Mouse (Mus musculus): ENCODE results near the gene Opalin. TPM values are rescaled to one million over a fixed set of nuclear protein-coding genes. Genes with fewer than 3 reads are reported as not detected.

The Opalin gene
- polyA plus RNA-seq, 1 experiment from 2014 or later: not detected

GRCm38 (mm10) chr19:41031869-41032268, 45.0 kb downstream of the Opalin start:
- H3K4me1 ChIP-seq (replicated peaks): no peaks in the 10 kb centered on the region

DNA sequence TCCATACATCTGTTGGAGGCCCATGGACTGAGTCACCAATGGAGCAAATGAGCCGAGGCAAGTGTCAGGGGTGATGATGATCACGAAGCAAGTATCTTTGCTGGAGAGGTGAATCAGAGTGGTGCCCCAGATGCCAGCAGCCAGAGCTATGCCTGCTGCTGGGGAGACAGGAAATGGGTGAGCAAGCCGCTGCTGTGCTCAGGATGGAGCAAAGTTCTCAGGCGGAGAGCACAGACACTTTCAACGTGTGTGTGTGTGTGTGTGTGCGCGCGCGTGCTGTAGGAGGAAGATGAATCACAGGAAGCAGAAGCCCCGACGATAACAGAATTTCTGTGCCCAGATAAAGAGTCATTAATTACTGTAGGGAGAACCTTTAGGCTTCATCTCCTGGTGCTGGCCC, 45.9 kb downstream of the Opalin start:
- Histone ChIP-seq H3K4me3 (replicated peaks) (no peak overlapping the region), H3K27ac (no peak overlapping the region), H3K27me3 (peaks cover 5% of the 10 kb centered on the region; the same call in 1 of the 2 replicates), H3K4me1 (replicated peaks) (no peaks in the 10 kb centered on the region), H3K9ac (replicated peaks) (no peak overlapping the region), H3K4me2 (no peak overlapping the region), H3K9me3 (no peaks in the 10 kb centered on the region), H3K36me3 (no peaks in the 10 kb centered on the region)
- no peak for ATAC-seq (ENCODE audit: insufficient number of reproducible peaks, insufficient read depth, low FRiP score, low TSS enrichment, low read depth)
- 85% methylated on average over 11 of the region's 11 CpGs for WGBS

More at GRCm38 (mm10) chr19:41031869-41032268, 45.0 kb downstream of the Opalin start:
- Histone ChIP-seq H3K9ac (replicated peaks) (no peak overlapping the region), H3K4me2 (no peak overlapping the region), H3K9me3 (no peaks in the 10 kb centered on the region), H3K4me3 (replicated peaks) (no peak overlapping the region), H3K27me3 (peaks cover 5% of the 10 kb centered on the region; the same call in 1 of the 2 replicates), H3K27ac (no peak overlapping the region), H3K36me3 (no peaks in the 10 kb centered on the region)
- no peak for ATAC-seq (ENCODE audit: insufficient number of reproducible peaks, insufficient read depth, low FRiP score, low TSS enrichment, low read depth)
- 86% methylated on average over 6 of the region's 6 CpGs for WGBS

- Histone ChIP-seq H3K36me3 (no peaks in the 10 kb centered on the region), H3K27ac (no peak overlapping the region), H3K4me1 (replicated peaks) (no peaks in the 10 kb centered on the region), H3K4me2 (no peak overlapping the region), H3K27me3 (peaks cover 5% of the 10 kb centered on the region; the same call in 1 of the 2 replicates), H3K4me3 (replicated peaks) (no peak overlapping the region), H3K9ac (replicated peaks) (no peak overlapping the region), H3K9me3 (no peaks in the 10 kb centered on the region)
- ATAC-seq (ENCODE audit: insufficient number of reproducible peaks, insufficient read depth, low FRiP score, low TSS enrichment, low read depth): no peak
- WGBS: 70% methylated on average over 6 of the region's 6 CpGs
Measured at GRCm38 (mm10) chr19:41030161-41030560, 46.8 kb downstream of the Opalin start.

DNA sequence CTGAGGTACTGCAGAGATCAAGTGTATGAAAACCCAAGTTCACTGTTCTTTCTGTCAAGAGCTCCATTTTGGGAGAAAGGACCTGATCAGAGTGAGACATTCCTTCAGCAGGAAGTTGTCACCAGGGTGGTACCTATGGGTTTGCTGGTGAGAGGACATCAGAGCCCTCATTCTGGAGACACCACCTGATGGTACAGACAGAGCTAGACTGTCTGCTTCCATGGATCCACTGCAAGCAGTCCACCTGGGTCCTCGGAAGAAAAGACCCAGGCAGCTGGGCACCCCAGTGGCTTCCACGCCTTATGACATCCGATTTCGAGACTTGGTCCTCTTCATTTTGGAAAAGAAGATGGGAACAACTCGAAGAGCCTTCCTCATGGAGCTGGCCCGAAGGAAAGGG, 47.7 kb downstream of the Opalin start, which contains the start of gene Dntt:
Dntt (plus strand) TSS at position 57 of the 400 bp plus-strand sequence.
- ATAC-seq (ENCODE audit: insufficient number of reproducible peaks, insufficient read depth, low FRiP score, low TSS enrichment, low read depth): no peak
- Histone ChIP-seq H3K9me3 (no peaks in the 10 kb centered on the region), H3K4me3 (replicated peaks) (no peak within 1 kb of the TSS), H3K27ac (no peak within 1 kb of the TSS), H3K36me3 (no peaks in the 10 kb centered on the region), H3K27me3 (peaks cover 5% of the 10 kb centered on the region; the same call in 1 of the 2 replicates), H3K4me2 (no peak within 1 kb of the TSS), H3K9ac (replicated peaks) (no peak within 1 kb of the TSS), H3K4me1 (replicated peaks) (no peaks in the 10 kb centered on the region)
- WGBS: 85% methylated on average over 6 of the region's 6 CpGs

- H3K4me3 ChIP-seq (replicated peaks): no peak overlapping the region
- H3K27me3 ChIP-seq: no peaks in the 10 kb centered on the region
- H3K4me1 ChIP-seq (replicated peaks): no peaks in the 10 kb centered on the region
- WGBS: 94% methylated on average over 9 of the region's 9 CpGs
- ATAC-seq (ENCODE audit: insufficient number of reproducible peaks, insufficient read depth, low FRiP score, low TSS enrichment, low read depth): no peak
- no peak overlapping the region for H3K4me2 ChIP-seq
- H3K27ac ChIP-seq: no peak overlapping the region
- no peaks in the 10 kb centered on the region for H3K36me3 ChIP-seq
- H3K9ac ChIP-seq (replicated peaks): no peak overlapping the region
- no peaks in the 10 kb centered on the region for H3K9me3 ChIP-seq
Measured at GRCm38 (mm10) chr19:41027601-41028000, 49.3 kb downstream of the Opalin start.

DNA sequence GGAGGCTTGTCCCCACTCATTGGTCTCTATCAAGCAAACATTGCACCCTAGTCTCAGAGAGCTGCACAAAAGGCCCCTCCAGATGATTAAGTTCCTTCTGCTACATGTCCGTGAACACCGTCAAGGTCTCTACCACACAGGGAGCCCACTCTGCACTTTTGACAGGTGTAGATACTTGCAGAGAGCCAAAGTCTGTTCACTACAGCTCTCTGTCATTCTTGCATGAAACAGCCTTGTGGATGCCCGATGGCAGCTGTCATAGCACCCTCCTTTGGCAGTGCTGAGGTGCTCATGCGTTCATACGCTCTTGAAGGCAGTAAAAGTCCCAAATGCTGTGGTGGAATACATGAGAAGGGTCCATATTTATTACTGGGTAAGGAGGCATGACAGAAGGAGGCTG, 49.9 kb downstream of the Opalin start:
- Histone ChIP-seq H3K4me3 (replicated peaks) (no peak overlapping the region), H3K4me1 (replicated peaks) (no peaks in the 10 kb centered on the region), H3K27ac (no peak overlapping the region), H3K9me3 (no peaks in the 10 kb centered on the region), H3K9ac (replicated peaks) (no peak overlapping the region), H3K36me3 (no peaks in the 10 kb centered on the region), H3K27me3 (no peaks in the 10 kb centered on the region), H3K4me2 (no peak overlapping the region)
- 94% methylated on average over 5 of the region's 5 CpGs for WGBS
- ATAC-seq (ENCODE audit: insufficient number of reproducible peaks, insufficient read depth, low FRiP score, low TSS enrichment, low read depth): no peak

DNA sequence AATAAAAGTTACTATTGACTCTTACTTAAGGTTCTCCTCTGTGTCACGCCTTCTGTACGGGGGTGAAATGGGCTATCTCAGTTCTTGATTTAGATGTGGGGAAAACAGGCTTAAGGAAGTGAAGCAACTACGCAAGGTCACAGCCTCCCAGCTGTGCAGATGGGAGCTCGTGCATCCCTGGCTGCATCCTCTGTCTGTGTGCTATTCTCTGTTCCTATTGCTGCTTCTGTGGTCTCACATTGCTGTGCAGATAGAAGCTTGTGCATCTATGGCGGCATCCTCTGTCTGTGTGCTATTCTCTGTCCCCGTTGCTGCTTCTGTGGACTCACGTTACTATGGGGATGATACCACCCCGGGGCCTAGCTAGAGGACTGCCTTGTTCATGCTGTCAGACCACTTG, 50.4 kb downstream of the Opalin start:
- Histone ChIP-seq H3K36me3 (no peaks in the 10 kb centered on the region), H3K4me2 (no peak overlapping the region), H3K27ac (no peak overlapping the region), H3K9me3 (no peaks in the 10 kb centered on the region), H3K27me3 (no peaks in the 10 kb centered on the region), H3K9ac (replicated peaks) (no peak overlapping the region), H3K4me3 (replicated peaks) (no peak overlapping the region), H3K4me1 (replicated peaks) (no peaks in the 10 kb centered on the region)
- ATAC-seq (ENCODE audit: insufficient number of reproducible peaks, insufficient read depth, low FRiP score, low TSS enrichment, low read depth): no peak
- WGBS: 88% methylated on average over 8 of the region's 8 CpGs

DNA sequence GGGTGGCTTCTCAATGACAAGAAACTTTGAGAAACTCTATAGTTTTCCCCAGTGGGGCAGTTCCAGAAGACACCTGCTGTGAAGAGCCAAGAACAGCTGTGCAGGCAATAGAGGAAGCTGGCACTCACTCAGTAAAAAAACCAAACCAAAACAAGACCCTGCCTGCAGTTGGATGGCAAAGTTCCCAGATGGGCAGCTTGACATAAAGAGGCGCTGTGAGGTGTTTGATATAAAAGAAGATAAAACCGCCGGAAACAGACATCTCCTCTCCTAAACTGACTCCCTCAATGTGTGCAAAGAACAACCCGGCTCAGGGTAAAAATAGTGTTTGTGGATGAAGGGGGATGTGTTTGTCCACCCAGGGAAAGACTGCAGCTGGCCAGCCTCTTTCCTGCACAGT, 54.7 kb downstream of the Opalin start:
- WGBS: 88% methylated on average over 4 of the region's 4 CpGs
- Histone ChIP-seq H3K4me2 (no peak overlapping the region), H3K27ac (no peak overlapping the region), H3K4me3 (replicated peaks) (no peak overlapping the region), H3K36me3 (no peaks in the 10 kb centered on the region), H3K27me3 (0 out of 2 replicates have a peak, but pooled peaks cover 6% of the 10 kb centered on the region), H3K9me3 (no peaks in the 10 kb centered on the region), H3K4me1 (replicated peaks) (no peaks in the 10 kb centered on the region), H3K9ac (replicated peaks) (no peak overlapping the region)
- ATAC-seq (ENCODE audit: insufficient number of reproducible peaks, insufficient read depth, low FRiP score, low TSS enrichment, low read depth): no peak

DNA sequence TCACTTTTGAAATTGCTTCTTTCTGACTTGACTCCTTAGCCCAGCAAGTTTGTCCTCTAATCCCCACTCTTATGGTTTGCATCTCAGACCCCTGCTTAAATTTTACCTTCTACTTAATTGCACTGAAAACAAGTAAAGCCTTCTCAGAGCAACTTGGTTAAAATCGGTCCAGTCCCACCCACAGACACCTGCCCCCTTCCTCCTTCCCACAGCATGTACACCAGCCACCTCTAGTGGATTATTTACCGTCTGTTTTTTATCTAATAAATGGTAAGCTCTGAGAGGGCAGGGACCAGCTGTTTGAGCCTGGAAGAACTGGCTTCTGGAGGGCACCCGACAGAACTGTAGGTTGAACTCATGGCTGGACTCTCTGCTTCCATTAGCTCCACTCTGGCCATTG, 56.4 kb downstream of the Opalin start:
- WGBS: 47% methylated on average over 3 of the region's 3 CpGs
- Histone ChIP-seq H3K4me1 (replicated peaks) (0 out of 2 replicates have a peak, but pooled peaks cover 3% of the 10 kb centered on the region), H3K4me3 (replicated peaks) (no peak overlapping the region), H3K36me3 (no peaks in the 10 kb centered on the region), H3K9ac (replicated peaks) (no peak overlapping the region), H3K27ac (no peak overlapping the region), H3K4me2 (no peak overlapping the region), H3K9me3 (no peaks in the 10 kb centered on the region), H3K27me3 (0 out of 2 replicates have a peak, but pooled peaks cover 6% of the 10 kb centered on the region)
- ATAC-seq (ENCODE audit: insufficient number of reproducible peaks, insufficient read depth, low FRiP score, low TSS enrichment, low read depth): no peak

GRCm38 (mm10) chr19:41019164-41019675, 57.7 kb downstream of the Opalin start:
- H3K4me1 ChIP-seq (replicated peaks): 0 out of 2 replicates have a peak, but pooled peaks cover 3% of the 10 kb centered on the region
- H3K27ac ChIP-seq: no peak overlapping the region
- no peaks in the 10 kb centered on the region for H3K9me3 ChIP-seq
- no peak overlapping the region for H3K4me3 ChIP-seq (replicated peaks)
- H3K9ac ChIP-seq (replicated peaks): no peak overlapping the region
- WGBS: 81% methylated on average over 5 of the region's 5 CpGs
- H3K36me3 ChIP-seq: no peaks in the 10 kb centered on the region
- no peak overlapping the region for H3K4me2 ChIP-seq
- ATAC-seq (ENCODE audit: insufficient number of reproducible peaks, insufficient read depth, low FRiP score, low TSS enrichment, low read depth): no peak
- H3K27me3 ChIP-seq: peaks cover 9% of the 10 kb centered on the region; the same call in 1 of the 2 replicates

DNA sequence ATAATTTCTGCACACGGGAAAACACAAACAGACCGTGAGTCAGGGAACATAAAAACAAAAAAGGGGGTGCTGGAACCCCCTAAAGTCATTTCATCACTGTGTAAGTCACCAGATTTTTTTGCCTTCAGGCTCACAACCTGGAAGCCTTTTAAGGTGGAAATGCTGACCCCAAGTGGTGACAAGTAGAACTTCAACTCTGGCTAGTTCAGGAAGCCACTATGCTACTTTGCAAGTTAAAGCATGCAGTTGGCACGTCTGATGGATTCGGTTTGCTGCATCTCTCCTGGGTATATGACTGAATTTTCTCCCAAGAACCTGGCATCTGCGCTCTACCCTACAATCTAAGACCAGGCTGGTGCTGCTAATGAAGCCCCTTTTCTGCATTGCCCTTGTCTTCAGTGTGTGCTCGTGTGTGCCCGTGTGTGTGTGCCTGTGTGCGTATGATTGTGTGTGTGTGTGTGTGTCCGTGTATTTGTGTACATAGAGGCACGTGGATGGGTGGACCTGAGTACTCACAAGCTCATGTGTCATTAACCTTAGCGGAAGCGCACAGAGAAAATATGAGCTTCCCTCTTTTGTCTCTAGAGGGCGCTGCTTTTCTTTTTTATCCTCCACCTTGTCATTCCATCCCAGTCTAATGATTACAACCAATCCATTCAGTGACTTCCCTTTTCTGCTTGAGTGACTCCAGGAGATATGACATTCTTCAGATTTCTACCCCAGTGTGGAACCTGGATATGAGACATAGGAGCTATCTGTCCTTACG, 60.8 kb downstream of the Opalin start:
- Histone ChIP-seq H3K4me2 (peak overlapping the region; percentile 50), H3K4me1 (replicated peaks) (0 out of 2 replicates have a peak, but pooled peaks cover 3% of the 10 kb centered on the region), H3K36me3 (no peaks in the 10 kb centered on the region), H3K4me3 (replicated peaks) (peak overlapping the region; percentile 14; the same call in 1 of the 2 replicates), H3K9ac (replicated peaks) (peak overlapping the region; percentile 38), H3K9me3 (no peaks in the 10 kb centered on the region), H3K27ac (no peak overlapping the region), H3K27me3 (peaks cover 29% of the 10 kb centered on the region)
- WGBS: 19% methylated on average over 14 of the region's 14 CpGs
- ATAC-seq (ENCODE audit: insufficient number of reproducible peaks, insufficient read depth, low FRiP score, low TSS enrichment, low read depth): 0 out of 2 replicates have a peak, but pooled peaks have one; percentile 37
